Mouse (Mus musculus) neutrophil, adult 65 days (primary cell): ENCODE data around the gene Gpsm2. TPM values are rescaled to one million over a fixed set of nuclear protein-coding genes. Genes with fewer than 3 reads are reported as not detected.

Experiments used
- total RNA-seq: library from RNA; stranded (reverse); gene quantifications from 2 replicates; pipeline ENCODE4 v1.2.4, GENCODE M21; 2023

Gpsm2 gene
- 10.1 and 12.5 TPM in 2 replicates for total RNA-seq

DNA sequence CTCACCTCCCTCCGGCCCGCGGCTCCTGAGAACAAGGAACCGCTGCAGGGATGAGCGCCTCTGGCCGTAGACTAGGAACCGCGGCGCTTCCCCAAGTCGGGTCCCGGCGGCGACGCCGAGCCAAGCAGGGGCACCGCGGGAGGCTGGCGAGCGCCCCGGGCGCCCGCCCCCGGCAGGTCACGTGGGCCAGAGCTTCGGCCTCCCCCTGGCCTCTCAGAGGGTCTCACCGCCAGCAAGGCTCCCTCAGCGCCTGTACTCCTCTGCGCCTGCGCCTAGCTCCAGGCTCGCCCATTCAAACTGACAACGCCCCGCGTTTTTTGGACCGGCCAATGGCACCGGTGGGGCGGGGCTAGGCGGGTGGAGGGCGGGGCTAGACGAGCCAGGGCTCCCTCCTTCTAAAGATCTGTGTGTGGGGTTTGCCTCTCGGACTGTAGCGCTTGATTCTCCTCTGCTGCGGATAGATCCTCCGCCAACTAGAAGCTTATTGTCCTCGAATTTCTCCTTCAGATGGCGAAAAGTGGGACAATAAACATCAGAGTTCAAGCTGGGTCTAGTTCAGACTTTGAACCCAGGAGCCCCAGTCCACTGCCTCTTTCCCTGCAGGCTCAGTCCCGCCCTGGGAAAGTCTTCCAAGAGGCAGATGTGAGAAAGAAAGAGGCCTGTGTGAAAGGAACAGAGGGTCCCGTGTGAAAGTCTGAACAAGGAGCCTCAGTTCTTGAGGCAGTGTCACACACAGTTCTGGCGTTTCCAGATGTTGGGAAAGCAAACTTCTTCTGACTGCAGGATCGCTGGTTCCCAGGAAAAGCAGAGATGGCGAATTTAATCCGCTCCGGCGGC is at the start of gene Gpsm2:
Gene Gpsm2, minus strand, starts transcription at position 274 of the 837 bp plus-strand sequence.

DNA sequence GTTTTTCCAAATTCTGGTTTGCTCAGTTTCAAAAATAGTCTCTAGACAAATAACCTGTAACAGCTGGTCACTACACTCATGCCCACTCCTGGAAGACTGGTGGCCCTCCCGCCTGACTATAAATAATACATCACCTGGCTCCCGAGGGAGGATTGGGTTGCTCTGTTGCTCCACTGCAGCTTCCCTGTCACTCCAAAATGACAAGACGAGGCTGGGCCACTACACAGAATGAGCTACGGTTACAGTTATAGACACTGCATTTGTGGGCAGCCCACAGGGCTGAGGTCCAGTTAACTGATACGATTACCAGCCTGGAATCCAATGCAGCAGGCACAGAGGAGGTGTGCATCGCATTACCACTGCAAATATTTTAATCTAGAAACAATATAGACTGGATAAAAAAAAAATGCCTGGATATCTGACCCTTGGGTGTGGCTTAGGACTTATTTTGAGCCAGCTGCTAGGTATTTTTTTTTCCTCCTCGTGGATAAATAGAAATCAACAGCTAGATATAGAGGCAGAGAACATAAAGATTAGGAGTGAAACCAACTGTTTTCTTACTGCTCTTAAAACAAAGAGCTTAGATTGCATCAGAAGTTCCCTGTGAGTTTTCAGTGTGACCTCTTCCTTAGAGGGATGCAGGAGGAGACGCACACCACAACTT is 17.1 kb upstream of the Gpsm2 start, which contains the start of gene Aknad1:
Gene Aknad1, plus strand, starts transcription at position 614 of the 664 bp plus-strand sequence.

DNA sequence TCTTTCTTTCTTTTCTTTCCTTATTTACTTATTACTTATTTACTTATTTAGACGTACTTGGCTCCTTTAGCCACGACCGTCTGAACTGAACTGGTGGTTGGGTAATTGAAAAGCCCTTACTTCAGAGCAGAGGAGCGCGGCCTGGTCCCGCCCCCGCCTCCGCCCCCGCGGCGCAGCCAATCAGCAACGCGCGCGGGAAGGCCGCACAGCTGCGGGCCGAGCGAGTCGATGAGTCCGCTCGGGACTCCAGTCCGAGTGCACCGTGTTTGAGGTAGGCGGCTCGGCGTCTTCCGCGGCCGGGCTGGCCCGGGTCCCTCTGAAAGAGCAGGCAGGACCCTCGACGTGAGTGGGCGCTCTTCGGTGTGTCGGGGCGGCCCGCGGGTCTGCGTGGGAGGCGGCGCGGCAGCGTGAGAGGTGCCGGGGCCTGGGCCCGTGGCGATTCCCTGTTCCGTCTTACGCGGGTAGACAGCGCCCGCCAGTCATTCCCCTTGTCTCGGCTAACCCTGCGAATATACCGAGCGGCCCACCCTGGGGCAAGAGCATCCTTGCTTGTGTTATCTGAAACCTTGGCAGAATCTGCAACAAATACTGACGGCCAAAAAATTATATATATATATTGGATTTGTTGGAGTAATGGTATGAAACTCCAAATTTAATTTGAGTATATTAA is 68.3 kb downstream of the Gpsm2 start, which contains the start of gene Clcc1:
Gene Clcc1, plus strand, starts transcription at position 204 of the 670 bp plus-strand sequence.

Other genes with a start within 250 kb of the Gpsm2 start
- gene 1700013F07Rik, start 188.2 kb downstream of the Gpsm2 start, total RNA-seq: not detected in 2 replicates
- gene 5330417C22Rik, start 185.8 kb downstream of the Gpsm2 start, total RNA-seq: not detected in 2 replicates
- gene Tmem167b, start 159.8 kb downstream of the Gpsm2 start, total RNA-seq: 39.6 and 41.8 TPM in 2 replicates
- 24.9 and 26.3 TPM in 2 replicates for gene Taf13, start 150.6 kb downstream of the Gpsm2 start, total RNA-seq
- gene Wdr47, start 131.0 kb downstream of the Gpsm2 start, total RNA-seq: 3.5 and 4.5 TPM in 2 replicates
- gene Clcc1, start 68.4 kb downstream of the Gpsm2 start, total RNA-seq: 16.0 and 26.1 TPM in 2 replicates
- gene Aknad1, start 17.3 kb upstream of the Gpsm2 start, total RNA-seq: not detected in 2 replicates
- gene Stxbp3, start 118.2 kb upstream of the Gpsm2 start, total RNA-seq: 34.0 and 45.6 TPM in 2 replicates
- gene Fndc7, start 167.7 kb upstream of the Gpsm2 start, total RNA-seq: not detected in 2 replicates
- 120 and 149 TPM in 2 replicates for gene Prpf38b, start 189.4 kb upstream of the Gpsm2 start, total RNA-seq
- gene Henmt1, start 217.6 kb upstream of the Gpsm2 start, total RNA-seq: not detected in 2 replicates
- gene Gm9857, start 218.1 kb upstream of the Gpsm2 start, total RNA-seq: not detected in 2 replicates